Mouse (Mus musculus) heart, adult 2 months (tissue): Measurements from ENCODE around the gene Grin2a. TPM values are rescaled to one million over a fixed set of nuclear protein-coding genes. Genes with fewer than 3 reads are reported as not detected.

Source experiments
- DNase-seq, 2 experiments: peaks; one replicate each; pipeline ENCODE4 v3.0.0; 2021
- H3K27ac ChIP-seq: fragments of 200-600 bp; 2 replicates; pipeline ENCODE4 v1.8.1; 2022
- H3K27me3 ChIP-seq: fragments of 200-500 bp; 2 replicates; pipeline ENCODE4 v1.6.1; 2012; ENCODE audit warnings: mild to moderate bottlenecking, low read length, inconsistent platforms, mixed read lengths; ENCODE audit not compliant: control insufficient read depth, insufficient read depth
- H3K36me3 ChIP-seq: fragments of 200-500 bp; 2 replicates; pipeline ENCODE4 v1.6.1; 2012; ENCODE audit warnings: low read length, inconsistent platforms; ENCODE audit not compliant: control insufficient read depth, insufficient read depth
- H3K4me1 ChIP-seq: fragments of 200-500 bp; 2 replicates; pipeline ENCODE4 v1.6.1; 2011; ENCODE audit warnings: low read length; ENCODE audit not compliant: control insufficient read depth, insufficient read depth
- H3K4me3 ChIP-seq: fragments of 200-600 bp; 2 replicates; pipeline ENCODE4 v1.8.1; 2022
- H3K79me2 ChIP-seq: fragments of 200-500 bp; replicated peaks from 2 replicates; pipeline ENCODE4 v1.6.1; 2012; ENCODE audit warnings: mild to moderate bottlenecking, inconsistent platforms, low read length, moderate library complexity, mixed read lengths; ENCODE audit not compliant: control insufficient read depth, insufficient read depth
- H3K9ac ChIP-seq: fragments of 200-500 bp; 2 replicates; pipeline ENCODE4 v1.6.1; 2012; ENCODE audit warnings: low read depth, mild to moderate bottlenecking, control low read depth, inconsistent platforms, low read length, mixed read lengths
- CTCF ChIP-seq: fragments of 200-600 bp; IDR thresholded peaks from 2 replicates; pipeline ENCODE4 v1.8.1; 2022; ENCODE audit warnings: antibody characterized with exemption, mild to moderate bottlenecking, moderate library complexity
- EP300 ChIP-seq: fragments of 200-500 bp; IDR thresholded peaks from 2 replicates; pipeline ENCODE4 v1.6.1; 2011; ENCODE audit warnings: low read depth, low read length, control low read depth; ENCODE audit not compliant: insufficient read depth
- POLR2A ChIP-seq: fragments of 200-500 bp; IDR thresholded peaks from 2 replicates; pipeline ENCODE4 v1.6.1; 2011; ENCODE audit warnings: mild to moderate bottlenecking, low read depth, low read length, control low read depth; ENCODE audit not compliant: insufficient read depth
- WGBS: fragments of 180-500 bp; shearing (Covaris S2); methylation state at CpG from one replicate; pipeline ENCODE4 v1.1.7; 2018; 5-methylcytosine and 5-hydroxymethylcytosine counted together
- intact Hi-C: fragments of 180-260 bp; cut with DNase I; formaldehyde crosslinking; loops from one replicate; pipeline ENCODE4 v1.15.1; 2025
- polyA plus RNA-seq: library from polyadenylated mRNA; depleted of rRNA; stranded (reverse); fragments of >200 nt; gene quantifications from 2 replicates; pipeline ENCODE4 v1.2.3, GENCODE M21; 2012
- total RNA-seq, 2 experiments: library from RNA; stranded (reverse); gene quantifications; 2 replicates each; pipeline ENCODE4 v1.2.3; 2021

Gene Grin2a
- total and polyA plus RNA-seq, 3 experiments = 0.02 to 0.10 (median 0.07) TPM

DNA sequence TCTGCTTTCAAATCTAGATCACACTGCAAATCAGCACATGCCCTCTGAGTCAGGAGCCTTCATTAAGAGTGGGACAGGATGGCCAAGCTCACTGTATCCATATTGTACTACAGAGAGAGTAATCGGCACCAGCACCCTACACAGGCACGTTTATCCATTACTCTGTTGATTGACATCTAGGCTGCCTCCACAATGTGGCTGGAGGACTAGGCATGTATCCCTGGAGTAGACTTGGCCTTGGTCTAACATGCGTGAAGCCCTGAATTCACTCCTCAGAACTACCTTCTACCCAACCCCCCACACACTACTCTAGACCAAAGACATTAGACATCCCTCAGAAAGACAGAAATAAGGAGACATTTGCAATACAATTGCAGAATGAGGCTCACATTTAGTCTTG is 227.4 kb downstream of the Grin2a start:
- Histone ChIP-seq H3K9ac (no peak overlapping the region), H3K4me1 (no peaks in the 10 kb centered on the region), H3K27ac (no peak overlapping the region), H3K79me2 (no peaks in the 10 kb centered on the region), H3K4me3 (no peak overlapping the region), H3K27me3 (no peaks in the 10 kb centered on the region), H3K36me3 (no peaks in the 10 kb centered on the region)
- 77% methylated on average over 3 of the region's 3 CpGs for WGBS
- DNase-seq = no peak
- intact Hi-C loops = no loop called here
- no peak for TF ChIP-seq CTCF
- no peak for TF ChIP-seq POLR2A
- TF ChIP-seq EP300 = no peak

- H3K27me3 ChIP-seq = no peaks in the 10 kb centered on the region
- no peaks in the 10 kb centered on the region for H3K36me3 ChIP-seq
- no peak for TF ChIP-seq POLR2A
- TF ChIP-seq EP300 = no peak
- TF ChIP-seq CTCF = no peak
- H3K9ac ChIP-seq = no peak overlapping the region
- 73% methylated on average over 2 of the region's 2 CpGs for WGBS
- no peaks in the 10 kb centered on the region for H3K4me1 ChIP-seq
- DNase-seq = no peak
- H3K4me3 ChIP-seq = no peak overlapping the region
- intact Hi-C loops = no loop called here
- no peak overlapping the region for H3K27ac ChIP-seq
- H3K79me2 ChIP-seq = no peaks in the 10 kb centered on the region
These were observed 231.3 kb downstream of the Grin2a start for GRCm38 (mm10) chr16:9764086-9764485.

DNA sequence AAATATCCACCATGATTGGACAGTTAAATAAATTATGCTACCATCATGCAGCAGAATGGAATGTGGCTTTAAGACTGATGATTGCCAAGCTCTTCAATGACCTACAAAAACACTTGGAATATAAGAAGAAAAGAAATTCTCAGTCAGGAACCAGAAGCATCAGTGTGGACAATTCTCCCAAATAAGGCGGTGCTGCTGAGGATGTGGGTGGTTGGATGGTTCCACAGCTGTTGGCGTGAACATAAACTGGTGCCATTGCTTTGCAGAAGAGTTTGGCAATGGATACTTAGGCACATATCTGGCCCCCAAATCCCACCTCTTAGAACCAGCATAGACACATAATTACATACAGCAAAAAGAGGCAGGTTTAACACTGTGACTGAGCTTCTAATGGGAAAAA is 235.0 kb downstream of the Grin2a start:
- TF ChIP-seq POLR2A = no peak
- Histone ChIP-seq H3K79me2 (no peaks in the 10 kb centered on the region), H3K4me3 (no peak overlapping the region), H3K36me3 (no peaks in the 10 kb centered on the region), H3K9ac (no peak overlapping the region), H3K27ac (no peak overlapping the region), H3K27me3 (no peaks in the 10 kb centered on the region), H3K4me1 (no peaks in the 10 kb centered on the region)
- intact Hi-C loops = no loop called here
- WGBS = 84% methylated on average over 2 of the region's 2 CpGs
- DNase-seq = no peak

- intact Hi-C loops = no loop called here
- H3K4me1 ChIP-seq = no peaks in the 10 kb centered on the region
- no peak for TF ChIP-seq EP300
- TF ChIP-seq CTCF = no peak
- no peak for TF ChIP-seq POLR2A
- H3K79me2 ChIP-seq = no peaks in the 10 kb centered on the region
- no peak for DNase-seq
- H3K27me3 ChIP-seq = no peaks in the 10 kb centered on the region
- H3K9ac ChIP-seq = no peak overlapping the region
- no peak overlapping the region for H3K4me3 ChIP-seq
- 76% methylated on average over 8 of the region's 8 CpGs for WGBS
- no peaks in the 10 kb centered on the region for H3K36me3 ChIP-seq
- no peak overlapping the region for H3K27ac ChIP-seq
These were observed 238.5 kb downstream of the Grin2a start for GRCm38 (mm10) chr16:9756849-9757248.

- H3K9ac ChIP-seq = no peak overlapping the region
- TF ChIP-seq CTCF (no peak), POLR2A (no peak), EP300 (no peak)
- intact Hi-C loops = no loop called here
- H3K36me3 ChIP-seq = no peaks in the 10 kb centered on the region
- no peaks in the 10 kb centered on the region for H3K4me1 ChIP-seq
- DNase-seq = no peak
- WGBS = 87% methylated on average over 5 of the region's 5 CpGs
- H3K4me3 ChIP-seq = no peak overlapping the region
- H3K27ac ChIP-seq = no peak overlapping the region
- no peaks in the 10 kb centered on the region for H3K79me2 ChIP-seq
- H3K27me3 ChIP-seq = no peaks in the 10 kb centered on the region
These were observed 241.3 kb downstream of the Grin2a start for GRCm38 (mm10) chr16:9754061-9754460.

DNA sequence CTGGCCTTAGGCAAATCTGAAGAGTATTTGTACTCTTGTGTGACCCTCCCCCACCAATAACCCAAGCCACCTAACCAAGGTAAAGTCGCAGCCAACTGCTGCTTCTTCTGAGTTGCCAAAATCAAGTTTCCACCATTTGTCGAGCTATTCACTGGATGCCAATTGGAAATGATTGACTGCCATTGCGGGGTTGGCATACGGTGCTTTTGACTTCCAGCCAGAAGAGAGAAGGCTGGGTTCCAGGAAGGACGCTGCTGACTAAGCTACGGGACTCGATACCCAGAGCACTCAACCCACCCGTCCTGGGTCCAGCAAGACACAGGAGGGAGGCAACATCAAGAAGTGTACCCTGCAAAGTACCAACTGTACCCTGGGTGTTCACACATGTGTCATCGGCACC is 242.3 kb downstream of the Grin2a start:
- Histone ChIP-seq H3K27me3 (no peaks in the 10 kb centered on the region), H3K9ac (no peak overlapping the region), H3K36me3 (no peaks in the 10 kb centered on the region), H3K4me3 (no peak overlapping the region), H3K79me2 (no peaks in the 10 kb centered on the region), H3K27ac (no peak overlapping the region), H3K4me1 (no peaks in the 10 kb centered on the region)
- 86% methylated on average over 9 of the region's 9 CpGs for WGBS
- intact Hi-C loops = no loop called here
- TF ChIP-seq EP300 = no peak
- no peak for TF ChIP-seq POLR2A
- TF ChIP-seq CTCF = no peak
- DNase-seq = no peak

GRCm38 (mm10) chr16:9752600-9752999 is 242.8 kb downstream of the Grin2a start:
- Histone ChIP-seq H3K4me1 (no peaks in the 10 kb centered on the region), H3K27ac (no peak overlapping the region), H3K79me2 (no peaks in the 10 kb centered on the region), H3K36me3 (no peaks in the 10 kb centered on the region), H3K4me3 (no peak overlapping the region), H3K27me3 (no peaks in the 10 kb centered on the region), H3K9ac (no peak overlapping the region)
- intact Hi-C loops = no loop called here
- no peak for DNase-seq
- TF ChIP-seq POLR2A (no peak), CTCF (no peak), EP300 (no peak)
- WGBS = 83% methylated on average over 8 of the region's 8 CpGs
